Mouse (Mus musculus): ENCODE measurements at regions not wholly inside any gene's neighbourhood (a gene's known extent, or its start where the extent isn't known, plus 50 kb on each side); places are given as distances from the start of the nearest gene placed in this dataset.

GRCm38 (mm10) chr13:99128979-99129378 is 55.6 kb upstream of the Zfp366 start:
- in situ Hi-C loops (cut with MboI; ENCODE audit: unreplicated experiment in 2 of 2), result loop anchor here (5.0 to 10.0 kb wide), 4 partner anchors 262 to 404 kb away; no protein-coding TSS in a partner anchor

GRCm38 (mm10) chr13:99128284-99128691 is 56.3 kb upstream of the Zfp366 start:
- in situ Hi-C loops (cut with MboI; ENCODE audit: unreplicated experiment in 2 of 2), result loop anchor here (5.0 to 10.0 kb wide), 4 partner anchors 261 to 403 kb away; no protein-coding TSS in a partner anchor

- in situ Hi-C loops (cut with MboI; ENCODE audit: unreplicated experiment in 2 of 2), result loop anchor here (5.0 to 10.0 kb wide), 4 partner anchors 260 to 403 kb away; no protein-coding TSS in a partner anchor
Observed at GRCm38 (mm10) chr13:99127716-99128115, 56.9 kb upstream of the Zfp366 start.

- in situ Hi-C loops (cut with MboI; ENCODE audit: unreplicated experiment in 2 of 2), result loop anchor here (5.0 to 10.0 kb wide), 4 partner anchors 260 to 402 kb away; no protein-coding TSS in a partner anchor
Observed at GRCm38 (mm10) chr13:99126971-99127370, 57.7 kb upstream of the Zfp366 start.

- in situ Hi-C loops (cut with MboI; ENCODE audit: unreplicated experiment in 2 of 2), result loop anchor here (5.0 to 10.0 kb wide), 4 partner anchors 259 to 402 kb away; no protein-coding TSS in a partner anchor
Observed at GRCm38 (mm10) chr13:99126538-99126937, 58.1 kb upstream of the Zfp366 start.

GRCm38 (mm10) chr13:99125946-99126345 is 58.7 kb upstream of the Zfp366 start:
- in situ Hi-C loops (cut with MboI; ENCODE audit: unreplicated experiment in 2 of 2), result loop anchor here (5.0 to 10.0 kb wide), 4 partner anchors 259 to 401 kb away; no protein-coding TSS in a partner anchor

GRCm38 (mm10) chr13:99124894-99125570 is 59.6 kb upstream of the Zfp366 start:
- in situ Hi-C loops (cut with MboI; ENCODE audit: unreplicated experiment in 2 of 2), result loop anchor here (5.0 to 25.0 kb wide), 5 partner anchors 258 to 813 kb away; partner anchors contain the start of gene Btf3 (in 1 of the 2)

- in situ Hi-C loops (cut with MboI; ENCODE audit: unreplicated experiment in 2 of 2), result loop anchor here (10.0 to 25.0 kb wide), 3 partner anchors 259 to 812 kb away; partner anchors contain the start of gene Btf3 (in 1 of the 2)
Observed at GRCm38 (mm10) chr13:99124141-99124540, 60.5 kb upstream of the Zfp366 start.

- in situ Hi-C loops (cut with MboI; ENCODE audit: unreplicated experiment in 2 of 2), result loop anchor here (10.0 to 25.0 kb wide), 3 partner anchors 259 to 811 kb away; partner anchors contain the start of gene Btf3 (in 1 of the 2)
Observed at GRCm38 (mm10) chr13:99123476-99124140, 61.0 kb upstream of the Zfp366 start.

GRCm38 (mm10) chr13:99122539-99122938 is 62.1 kb upstream of the Zfp366 start:
- in situ Hi-C loops (cut with MboI; ENCODE audit: unreplicated experiment in 2 of 2), result loop anchor here (10.0 to 25.0 kb wide), 3 partner anchors 258 to 810 kb away; partner anchors contain the start of gene Btf3 (in 1 of the 2)

GRCm38 (mm10) chr13:99121096-99121495 is 63.5 kb upstream of the Zfp366 start:
- in situ Hi-C loops (cut with MboI; ENCODE audit: unreplicated experiment in 2 of 2), result loop anchor here (10.0 to 25.0 kb wide), 3 partner anchors 256 to 809 kb away; partner anchors contain the start of gene Btf3 (in 1 of the 2)

GRCm38 (mm10) chr13:99119941-99120340 is 64.7 kb upstream of the Zfp366 start:
- in situ Hi-C loops (cut with MboI; ENCODE audit: unreplicated experiment in 2 of 2), result loop anchor here (10.0 to 25.0 kb wide), 3 partner anchors 255 to 808 kb away; partner anchors contain the start of gene Btf3 (in 1 of the 2)

- in situ Hi-C loops (cut with MboI; ENCODE audit: unreplicated experiment in 2 of 2), result loop anchor here in 1 of 2 experiments (25.0 kb wide), 1 partner anchor 807 kb away; the partner anchor contains the start of gene Btf3
Observed at GRCm38 (mm10) chr13:99118901-99119300, 65.7 kb upstream of the Zfp366 start.

- in situ Hi-C loops (cut with MboI; ENCODE audit: unreplicated experiment in 2 of 2), result loop anchor here in 1 of 2 experiments (25.0 kb wide), 1 partner anchor 803 kb away; the partner anchor contains the start of gene Btf3
Observed at GRCm38 (mm10) chr13:99115541-99115940, 69.1 kb upstream of the Zfp366 start.

GRCm38 (mm10) chr13:99114565-99114964 is 70.1 kb upstream of the Zfp366 start:
- in situ Hi-C loops (cut with MboI; ENCODE audit: unreplicated experiment in 2 of 2), result loop anchor here in 1 of 2 experiments (25.0 kb wide), 1 partner anchor 802 kb away; the partner anchor contains the start of gene Btf3

GRCm38 (mm10) chr13:99111736-99112386 is 72.8 kb upstream of the Zfp366 start:
- in situ Hi-C loops (cut with MboI; ENCODE audit: unreplicated experiment in 2 of 2), result loop anchor here in 1 of 2 experiments (25.0 kb wide), 1 partner anchor 800 kb away; the partner anchor contains the start of gene Btf3

GRCm38 (mm10) chr13:99107983-99108382 is 76.6 kb upstream of the Zfp366 start:
- in situ Hi-C loops (cut with MboI; ENCODE audit: unreplicated experiment in 2 of 2), result loop anchor here in 1 of 2 experiments (25.0 kb wide), 1 partner anchor 796 kb away; the partner anchor contains the start of gene Btf3

GRCm38 (mm10) chr13:99102089-99102681 is 82.4 kb upstream of the Zfp366 start:
- in situ Hi-C loops (cut with MboI; ENCODE audit: unreplicated experiment in 2 of 2), result loop anchor here in 1 of 2 experiments (25.0 kb wide), 1 partner anchor 790 kb away; the partner anchor contains the start of gene Btf3

Measured in v-Abl transformed pro-B cells (cell line).